Mouse (Mus musculus) sigmoid colon, adult 10 weeks (tissue): ENCODE results near the gene Slc46a2. TPM values are rescaled to one million over a fixed set of nuclear protein-coding genes. Genes with fewer than 3 reads are reported as not detected.

Source experiments
- polyA plus RNA-seq: library from polyadenylated mRNA; stranded (reverse); fragments of 350-450 nt; fragmentation: Illumina TruSeq; extraction: RNeasy Lipid Tissue Mini Kit (QIAGEN cat#74804); gene quantifications from one replicate; pipeline ENCODE4 v1.2.3, GENCODE M21; 2014; ENCODE audit warnings: low read depth, low replicate concordance

The Slc46a2 gene
- not detected for polyA plus RNA-seq

GRCm38 (mm10) chr4:59914608-59915403, at the start of gene Slc46a2:
Gene Slc46a2, minus strand, starts transcription at chr4:59915056.

GRCm38 (mm10) chr4:59963405-59964344, 48.8 kb upstream of the Slc46a2 start, which contains the start of gene Mup6:
Gene Mup6, plus strand, starts transcription at chr4:59964294.

GRCm38 (mm10) chr4:59960610-59961009, 45.8 kb upstream of the Slc46a2 start, which contains the start of gene Mup4:
Gene Mup4, minus strand, starts transcription at chr4:59960710.

Other genes with a start within 250 kb of the Slc46a2 start
- gene Inip, start 113.5 kb downstream of the Slc46a2 start, polyA plus RNA-seq: 37.7 TPM
- 6.2 TPM for gene Snx30, start 109.2 kb downstream of the Slc46a2 start, polyA plus RNA-seq
- gene Mup4, start 45.7 kb upstream of the Slc46a2 start, polyA plus RNA-seq: not detected
- not detected for gene Mup6, start 49.2 kb upstream of the Slc46a2 start, polyA plus RNA-seq
- not detected for gene Mup7, start 155.4 kb upstream of the Slc46a2 start, polyA plus RNA-seq
- gene Mup2, start 239.2 kb upstream of the Slc46a2 start, polyA plus RNA-seq: not detected